Mouse (Mus musculus): ENCODE data around the gene Catsper4.
"Not testable (repeated sequence)": the region's sequence is repeated elsewhere in the genome, so short reads cannot be mapped to it uniquely, and the experiment has no call there.

Catsper4 gene

DNA sequence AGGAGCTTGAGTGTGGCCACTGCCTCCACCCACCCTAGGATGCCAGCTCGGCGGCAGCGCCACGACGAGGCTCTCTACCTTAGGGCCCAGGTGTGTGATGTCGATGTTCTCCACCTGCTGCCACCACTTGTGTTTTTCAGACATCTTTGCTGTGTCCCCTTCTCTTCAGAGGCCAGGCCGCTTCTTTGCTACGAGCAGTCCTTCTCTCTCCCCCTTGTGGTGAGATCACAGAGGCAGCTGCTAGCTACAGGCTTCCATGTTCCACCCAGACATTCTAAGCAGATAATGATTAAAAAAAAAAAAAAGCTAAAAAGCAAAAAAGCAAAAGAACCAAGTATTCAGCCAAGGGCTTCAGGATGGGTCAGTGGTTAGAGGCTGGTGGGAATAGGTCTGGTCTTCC lies at the start of gene Catsper4:
Gene Catsper4 (minus strand): TSS at position 190 of the 400 bp plus-strand sequence.
- DNase-seq (ENCODE audit: low spot score in 2 of 2) = no peak

DNA sequence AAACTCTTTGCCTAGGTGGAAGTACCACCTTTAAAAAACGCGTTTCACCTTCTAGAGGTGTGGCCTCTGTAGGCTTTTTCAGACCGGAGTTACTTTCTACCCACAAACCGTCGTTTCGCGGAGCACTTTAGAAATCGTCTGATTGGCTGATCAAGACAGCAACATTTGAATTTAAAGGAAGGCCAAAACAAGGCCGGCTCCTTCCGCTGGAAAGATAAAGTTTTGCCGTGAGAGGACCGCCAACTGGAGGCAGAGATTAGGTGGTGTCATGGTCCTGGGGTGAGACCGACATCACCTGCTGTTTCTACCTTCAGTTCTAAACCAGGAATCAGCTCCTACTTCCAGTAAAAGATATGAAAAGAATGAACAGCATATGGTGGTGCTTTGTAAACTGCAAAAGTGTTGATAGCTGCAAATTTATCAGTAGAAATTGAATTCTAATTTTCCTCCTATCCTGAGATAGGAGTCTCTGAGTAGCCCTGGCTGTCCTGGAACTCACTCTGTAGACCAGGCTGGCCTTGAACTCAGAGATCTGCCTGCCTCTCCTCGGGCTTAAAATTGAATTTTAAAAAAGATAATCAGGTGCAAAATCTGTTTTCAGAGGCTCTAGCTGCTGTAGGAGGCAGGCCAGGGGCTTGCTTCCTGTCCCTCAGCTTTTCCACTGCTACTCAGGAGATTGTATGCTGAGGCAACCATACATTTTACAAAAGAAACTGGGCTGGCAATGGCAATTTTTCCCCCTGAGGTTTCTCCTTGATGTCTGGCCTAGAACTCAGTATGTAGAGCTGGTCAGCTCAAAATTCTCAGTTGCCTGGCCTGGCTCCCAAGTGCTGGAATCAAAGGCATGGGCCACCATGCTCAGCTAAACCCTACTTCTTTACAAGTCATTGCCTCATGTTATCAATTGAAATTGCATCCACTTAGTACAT lies 46.5 kb upstream of the Catsper4 start:
- peak; percentile 20 to 43 for DNase-seq (ENCODE audit: low spot score in 2 of 2)

DNA sequence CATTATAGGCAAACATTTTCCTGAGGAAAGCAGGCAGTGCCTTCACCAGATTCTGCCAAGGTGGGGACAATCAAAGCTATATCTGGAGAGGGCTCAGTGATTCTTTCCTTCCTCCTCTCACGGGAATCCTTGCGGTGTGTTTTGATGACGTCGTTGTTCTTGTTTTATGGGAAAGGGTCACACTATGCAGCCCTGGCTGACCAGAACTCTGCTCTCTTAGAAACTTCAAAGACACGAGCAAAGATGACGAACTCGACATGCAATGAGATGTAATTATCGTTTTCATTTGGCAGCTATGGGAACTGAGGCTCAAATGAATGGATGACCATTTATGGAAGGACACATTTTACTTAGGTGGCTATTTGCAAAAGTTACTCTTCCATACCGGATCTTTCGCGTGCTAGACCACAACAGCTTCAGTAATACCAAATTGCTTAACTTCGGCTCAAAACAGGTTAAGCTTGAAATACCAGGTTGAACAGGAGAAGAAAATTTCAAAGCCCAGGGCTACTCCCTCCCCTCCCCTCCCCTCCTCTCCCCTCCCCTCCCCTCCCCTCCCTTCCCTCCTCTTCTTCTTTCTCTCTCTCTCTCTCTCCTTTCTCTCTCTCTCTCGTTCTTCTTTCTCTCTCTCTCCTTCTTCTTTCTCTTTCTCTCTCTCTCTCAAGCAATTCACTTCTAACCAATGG lies 45.7 kb upstream of the Catsper4 start:
- DNase-seq (ENCODE audit: low spot score in 2 of 2) = no peak

DNA sequence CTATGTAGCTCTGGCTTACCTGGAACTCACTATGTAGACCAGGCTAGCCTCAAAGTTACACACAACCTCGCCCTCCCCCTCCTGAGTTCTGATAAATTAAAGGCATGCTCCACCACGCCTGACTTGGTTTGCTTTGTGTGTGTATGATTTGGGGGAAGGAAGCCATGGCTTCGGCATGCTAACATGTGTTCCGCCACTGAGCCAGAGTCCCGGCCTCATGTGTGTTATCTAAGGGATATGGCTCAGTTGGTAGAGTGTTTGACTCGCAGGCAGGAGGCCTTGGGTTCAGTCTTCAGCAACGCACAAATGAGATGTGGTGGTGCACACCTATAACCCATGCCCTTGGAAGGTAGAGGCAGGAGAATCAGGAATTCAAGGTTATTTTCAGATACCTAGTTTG lies 44.8 kb upstream of the Catsper4 start:
- DNase-seq (ENCODE audit: low spot score in 2 of 2) = no peak

DNA sequence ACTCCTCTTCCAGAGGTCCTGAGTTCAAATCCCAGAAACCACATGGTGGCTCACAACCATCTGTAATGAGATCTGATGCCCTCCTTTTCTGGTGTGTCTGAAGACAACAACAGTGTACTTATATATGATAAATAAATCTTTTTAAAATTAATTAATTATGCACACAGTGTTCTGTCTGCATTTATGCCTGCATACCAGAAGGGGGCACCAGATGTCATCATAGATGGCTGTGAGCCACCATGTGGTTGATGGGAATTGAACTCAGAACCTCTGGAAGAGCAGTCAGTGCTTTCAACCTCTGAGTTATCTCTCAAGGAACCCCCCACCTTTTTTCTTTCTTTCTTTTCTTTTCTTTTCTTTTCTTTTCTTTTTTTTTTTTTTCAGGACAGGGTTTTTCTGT lies 42.4 kb upstream of the Catsper4 start:
- DNase-seq (ENCODE audit: low spot score in 2 of 2) = not testable (repeated sequence)

DNA sequence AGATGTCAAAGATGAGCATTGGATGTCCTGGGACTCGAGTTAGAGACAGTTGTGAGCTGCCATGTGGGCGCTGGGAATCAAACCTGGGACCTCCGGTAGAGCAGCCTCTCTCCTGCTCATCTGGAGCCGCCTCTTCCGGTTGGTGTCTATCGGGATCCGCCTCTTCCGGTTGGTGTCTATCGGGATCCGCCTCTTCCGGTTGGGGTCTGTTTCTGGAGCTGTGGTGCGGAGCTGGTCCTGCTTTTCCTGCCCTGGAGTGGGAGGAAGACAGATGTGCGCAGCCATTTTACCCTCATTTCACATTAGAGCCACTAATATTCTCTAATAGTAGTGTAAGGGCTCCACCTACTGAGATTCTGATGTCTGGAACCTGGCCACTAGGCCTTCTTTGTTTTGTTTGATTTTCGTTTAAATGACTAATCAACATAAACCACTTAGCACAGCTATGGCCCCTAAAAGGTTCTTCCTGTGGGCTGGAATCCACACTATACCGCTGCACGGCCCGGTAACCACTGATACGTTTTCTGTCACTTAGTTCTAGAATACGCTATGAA lies 41.0 kb upstream of the Catsper4 start:
- no peak for DNase-seq (ENCODE audit: low spot score in 2 of 2)

DNA sequence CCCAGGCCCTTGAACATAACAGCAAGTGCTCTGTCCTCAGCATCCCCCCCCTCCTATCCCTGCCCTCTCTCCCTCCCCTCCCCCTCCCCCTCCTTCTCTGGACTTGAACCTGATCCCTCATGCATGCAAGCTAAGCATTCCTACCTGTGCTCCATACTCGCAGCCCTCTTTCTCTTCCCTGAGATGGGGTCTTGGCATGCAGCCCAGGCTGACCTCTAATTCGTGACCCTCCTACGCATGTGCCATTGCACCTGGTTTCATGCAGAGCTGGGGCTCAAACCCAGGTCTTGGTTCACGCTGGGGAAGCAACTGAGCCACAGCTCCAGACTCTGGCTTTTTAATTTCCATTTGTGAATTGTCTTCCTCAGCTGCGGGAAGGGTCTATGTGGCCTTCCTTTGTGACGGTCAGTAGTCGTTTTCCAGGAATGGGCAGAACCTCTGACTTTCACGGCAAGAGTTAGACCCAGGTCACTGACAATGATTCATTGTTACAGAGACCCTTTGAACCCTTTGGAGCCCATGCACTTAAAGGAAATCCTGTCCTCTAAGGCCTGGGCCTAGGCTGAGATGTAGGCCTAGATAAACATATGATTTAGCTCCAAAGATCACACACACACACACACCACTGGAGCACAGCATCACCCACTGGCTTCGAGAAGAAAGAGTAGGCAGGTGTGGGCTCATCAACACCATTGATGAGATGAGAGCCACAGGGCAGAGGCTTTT lies 38.8 kb upstream of the Catsper4 start:
- DNase-seq (ENCODE audit: low spot score in 2 of 2) = no peak

DNA sequence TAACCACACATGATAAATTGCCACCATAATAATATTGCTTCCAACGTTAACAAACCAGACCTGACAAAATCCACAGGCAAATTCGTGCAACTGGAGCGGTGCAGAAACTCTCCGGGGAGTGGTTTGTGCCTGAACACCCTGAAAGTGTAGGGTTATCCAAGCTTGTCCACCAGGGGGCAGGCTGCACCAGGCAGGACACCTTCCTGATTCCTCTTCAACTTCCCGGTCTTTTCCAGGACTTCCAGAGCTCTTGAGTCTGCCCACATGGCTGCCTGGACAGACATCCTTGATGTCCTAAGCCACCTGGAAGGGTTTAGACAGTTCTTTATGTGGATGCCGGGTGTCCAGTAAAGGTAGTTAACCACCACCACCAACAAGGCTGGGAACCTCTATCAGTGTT lies 36.0 kb upstream of the Catsper4 start:
- peak in 1 of 2 experiments; percentile 41 for DNase-seq (ENCODE audit: low spot score in 2 of 2)

DNA sequence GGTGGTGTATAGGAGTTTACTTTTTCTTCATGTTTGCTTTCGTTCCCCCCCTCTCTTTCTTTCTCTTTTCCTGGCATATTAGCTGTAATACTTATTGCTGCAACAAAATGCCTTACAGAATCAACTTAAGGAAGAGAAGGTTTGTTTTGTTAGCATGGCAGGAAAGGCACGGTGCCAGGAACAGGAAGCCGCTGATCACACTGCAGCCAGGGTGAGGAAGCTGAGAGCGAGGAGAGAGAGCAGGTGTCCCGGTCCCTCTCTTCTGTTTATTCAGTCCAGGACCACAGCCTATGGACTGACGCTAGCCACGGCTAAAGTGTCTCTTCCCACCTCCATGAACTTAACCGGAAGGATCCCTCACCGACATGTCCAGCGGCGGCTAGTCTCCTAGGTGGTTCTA lies 31.2 kb upstream of the Catsper4 start:
- DNase-seq (ENCODE audit: low spot score in 2 of 2) = no peak

DNA sequence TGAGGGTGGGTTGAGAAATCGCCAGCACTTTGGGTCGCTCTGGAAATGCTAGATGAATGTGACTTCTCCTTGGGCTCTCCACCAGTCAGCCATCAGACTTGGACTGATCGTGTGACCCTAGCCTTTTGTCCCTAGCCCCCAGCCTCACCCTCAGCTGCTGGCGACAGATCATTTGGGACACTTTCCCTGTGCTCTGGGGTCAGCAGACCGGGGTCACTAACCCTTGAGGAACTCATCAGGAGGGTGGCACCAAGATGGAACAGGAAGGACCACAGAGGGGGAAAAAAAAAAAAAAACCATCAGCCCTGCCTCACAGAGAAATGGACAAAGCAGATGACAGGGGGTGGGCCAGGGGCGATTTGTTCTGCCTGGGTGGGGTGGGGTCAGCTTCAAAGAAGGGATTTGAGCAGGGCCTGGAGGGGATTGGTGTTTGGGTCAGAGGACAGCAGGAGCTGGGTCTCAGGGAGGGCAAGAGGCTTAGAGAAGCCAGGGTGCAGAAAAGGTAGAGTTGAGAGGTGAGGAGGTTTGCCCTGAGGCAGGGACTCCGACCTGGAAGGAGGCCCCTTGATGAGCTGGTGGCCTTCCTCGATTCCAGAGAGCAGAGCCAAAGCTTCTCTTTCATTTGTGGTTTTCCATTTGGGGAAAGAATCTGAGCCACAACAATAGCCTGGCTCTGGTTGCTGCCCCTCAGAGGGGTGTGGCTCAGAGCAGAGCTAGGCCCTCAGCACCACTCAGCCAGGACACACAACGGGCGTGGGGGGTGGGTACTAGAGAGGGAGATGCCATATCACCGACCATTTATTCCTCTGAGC lies 30.2 kb upstream of the Catsper4 start:
- no peak for DNase-seq (ENCODE audit: low spot score in 2 of 2)

DNA sequence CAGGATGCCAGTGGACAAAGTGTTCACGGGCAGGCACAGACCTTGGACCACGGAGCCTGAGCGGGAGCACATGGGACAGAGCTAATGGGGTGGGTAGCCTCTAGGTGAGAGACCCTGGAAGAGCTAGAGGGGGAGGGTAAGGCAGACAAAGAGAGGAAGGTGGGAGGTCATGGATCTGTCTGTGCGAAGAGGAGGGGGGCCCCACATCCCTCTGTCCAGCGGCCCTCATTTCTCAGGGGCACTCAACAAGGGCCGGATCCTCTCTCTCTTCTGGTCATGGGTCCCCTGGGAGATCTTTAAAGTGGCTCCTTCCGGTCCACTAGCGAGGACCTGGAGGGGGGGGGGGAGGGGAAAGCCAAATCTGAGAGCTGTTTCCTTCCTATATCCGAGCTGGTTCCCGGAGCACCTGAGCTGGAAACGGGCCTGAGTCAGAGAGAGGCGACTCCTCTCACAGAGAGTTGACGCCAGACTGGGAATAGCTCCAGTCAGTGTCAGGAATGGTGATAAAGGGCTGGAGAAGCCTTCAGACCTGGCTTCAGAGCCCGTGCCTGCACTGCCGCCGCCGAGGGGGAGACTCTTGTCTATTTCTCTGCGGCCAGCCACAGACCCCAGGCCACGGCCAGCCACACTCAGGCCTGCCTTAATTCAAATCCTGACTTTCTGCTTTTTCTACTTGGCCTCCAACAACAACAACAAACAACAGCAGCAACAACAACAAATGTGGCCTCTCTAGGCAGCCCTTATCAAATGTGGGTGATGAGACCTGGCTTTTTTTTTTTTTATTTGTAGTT lies 29.4 kb upstream of the Catsper4 start:
- no peak for DNase-seq (ENCODE audit: low spot score in 2 of 2)

DNA sequence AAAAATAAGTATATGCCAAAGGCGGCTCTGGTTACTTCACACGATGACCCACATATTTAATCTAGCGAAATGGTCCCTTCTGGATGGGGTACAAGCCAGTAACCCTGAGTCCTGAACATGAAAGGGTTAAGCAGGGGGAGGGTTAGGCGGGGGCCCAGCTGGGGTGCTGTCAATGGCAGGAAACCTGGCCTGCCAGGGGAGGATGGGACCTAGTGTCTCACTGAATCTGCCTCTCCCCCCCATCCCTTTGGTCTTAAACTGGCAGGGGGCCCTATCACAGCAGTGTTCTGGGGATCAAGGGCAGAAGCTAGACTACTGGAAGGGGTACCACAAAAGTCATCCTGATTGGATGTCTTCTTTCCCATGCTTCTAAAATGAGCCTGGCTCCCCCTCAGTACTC lies 28.7 kb upstream of the Catsper4 start:
- DNase-seq (ENCODE audit: low spot score in 2 of 2) = no peak

DNA sequence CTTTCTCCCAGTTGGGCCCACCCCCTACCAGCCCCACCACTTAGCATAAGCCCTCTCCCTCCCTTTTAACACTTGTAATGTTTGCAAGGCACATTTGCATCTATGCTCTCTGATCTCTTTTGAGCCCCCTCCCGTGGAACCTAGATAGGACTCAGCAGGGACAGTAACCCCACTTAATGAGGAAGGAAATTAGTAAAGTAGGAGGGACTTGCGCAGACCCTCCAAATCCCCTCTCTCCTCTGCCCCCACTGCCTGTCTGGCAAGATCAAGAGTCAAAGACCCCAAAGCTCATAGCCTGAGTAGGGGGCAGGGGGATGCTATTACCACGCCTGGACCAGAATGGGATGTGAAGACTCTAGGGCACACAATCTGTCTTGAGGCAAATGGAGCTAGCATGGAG lies 27.7 kb upstream of the Catsper4 start:
- DNase-seq (ENCODE audit: low spot score in 2 of 2) = no peak

DNA sequence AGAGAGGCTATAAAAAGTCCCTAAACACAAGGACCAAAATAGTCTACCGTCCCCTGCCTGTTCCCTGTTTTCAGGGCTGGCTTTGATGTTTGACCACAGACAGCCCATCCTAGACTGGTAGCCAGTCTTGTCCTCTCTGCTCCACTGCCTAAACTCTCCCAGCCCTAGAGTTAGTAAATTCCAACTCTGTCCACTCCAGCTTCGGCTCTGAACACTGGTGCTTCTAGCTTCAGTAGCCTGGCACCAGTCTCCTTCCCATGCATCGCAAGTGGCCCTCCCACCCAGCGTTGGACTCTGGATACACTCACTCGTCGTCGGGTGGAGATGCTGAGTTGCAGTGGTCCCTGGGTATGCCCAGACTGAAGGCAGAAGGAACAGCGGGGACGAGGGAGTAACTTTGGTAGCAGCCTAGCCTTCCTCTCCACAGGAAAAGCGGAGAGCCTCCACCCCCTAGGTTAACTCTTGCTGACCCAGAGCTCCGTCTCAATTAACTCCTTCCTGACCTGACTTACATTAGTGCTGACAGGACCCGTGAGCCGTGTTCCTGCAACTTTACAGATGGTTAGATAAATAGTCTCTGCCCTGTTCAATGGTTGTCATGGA lies 26.6 kb upstream of the Catsper4 start, which contains the start of gene Grrp1:
Gene Grrp1 (minus strand): TSS at position 385 of the 603 bp plus-strand sequence.
- DNase-seq (ENCODE audit: low spot score in 2 of 2) = no peak

DNA sequence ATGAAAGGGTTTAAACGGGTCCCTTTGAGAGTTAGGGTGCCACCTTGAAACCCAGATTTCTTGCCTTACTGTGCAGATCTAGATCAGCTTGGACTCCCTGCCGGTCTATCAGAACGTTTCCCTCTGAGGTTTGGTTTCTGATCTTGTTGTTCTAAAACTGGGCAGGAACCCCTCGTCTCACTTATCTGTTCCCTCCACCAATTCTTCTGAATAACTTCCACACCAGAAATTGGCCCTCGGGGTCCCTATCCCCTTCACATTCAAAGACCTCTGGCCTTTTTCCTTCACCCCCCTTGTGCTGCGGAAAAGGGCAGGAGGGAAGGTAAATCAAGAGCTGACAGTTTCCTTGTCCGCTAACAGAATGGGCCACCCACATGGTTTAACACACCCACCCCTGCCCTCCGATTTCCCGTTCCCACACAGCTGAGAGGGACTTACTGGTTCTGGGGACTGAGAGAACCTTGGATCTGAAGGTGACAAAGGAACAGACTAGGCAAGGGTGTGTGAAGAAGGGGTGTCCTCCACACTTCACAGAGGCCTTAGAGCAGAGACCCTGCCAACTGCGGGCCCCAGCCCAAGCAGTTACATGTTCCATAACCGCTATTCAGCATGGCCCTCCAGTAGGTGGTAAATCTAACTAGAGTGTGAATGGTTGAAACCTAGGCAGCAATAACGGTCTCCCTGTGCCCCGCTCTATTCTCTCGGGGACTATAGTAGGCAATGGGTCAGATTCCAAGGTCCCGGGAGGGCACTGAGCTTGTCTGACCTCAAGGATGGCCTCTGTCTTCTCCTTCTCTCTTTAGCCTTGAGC lies 25.9 kb upstream of the Catsper4 start:
- no peak for DNase-seq (ENCODE audit: low spot score in 2 of 2)

DNA sequence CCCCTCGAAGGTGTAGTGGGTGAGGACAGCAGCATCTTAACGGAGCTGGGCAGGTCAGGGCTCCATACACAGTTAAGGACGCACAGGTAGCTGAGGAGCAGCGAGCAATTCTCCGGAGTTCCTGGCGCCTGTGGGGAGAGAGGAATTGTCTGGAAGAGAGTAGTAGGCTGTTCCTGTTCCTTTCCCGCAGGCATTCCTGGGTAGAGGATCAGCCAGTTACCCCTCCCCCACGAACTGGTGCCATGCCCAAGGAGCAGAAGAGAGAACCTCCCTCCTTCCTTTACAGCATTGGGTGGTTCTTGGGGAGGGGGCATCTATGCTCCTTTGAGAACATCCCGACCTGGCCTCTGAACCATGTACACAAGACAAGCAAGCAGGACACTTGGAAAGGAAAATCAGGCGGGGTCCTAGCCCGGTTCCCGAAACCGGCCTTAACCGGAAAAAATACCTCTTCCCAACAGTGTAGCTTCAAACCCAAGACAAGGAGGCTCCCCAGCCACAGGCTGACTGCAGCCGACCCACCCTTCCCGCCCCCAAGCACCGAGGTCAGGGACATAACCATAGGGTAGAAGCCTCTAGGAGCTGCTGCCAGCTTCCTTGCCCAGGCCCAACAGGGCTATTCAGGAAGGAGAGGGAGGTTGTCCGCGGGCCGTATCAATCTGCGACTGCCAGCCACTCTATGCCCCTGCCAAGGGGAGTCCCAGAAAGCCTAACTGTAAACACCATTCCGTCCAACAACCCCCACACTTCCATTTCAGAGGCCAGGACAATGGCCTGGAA lies 25.1 kb upstream of the Catsper4 start:
- DNase-seq (ENCODE audit: low spot score in 2 of 2) = no peak

DNA sequence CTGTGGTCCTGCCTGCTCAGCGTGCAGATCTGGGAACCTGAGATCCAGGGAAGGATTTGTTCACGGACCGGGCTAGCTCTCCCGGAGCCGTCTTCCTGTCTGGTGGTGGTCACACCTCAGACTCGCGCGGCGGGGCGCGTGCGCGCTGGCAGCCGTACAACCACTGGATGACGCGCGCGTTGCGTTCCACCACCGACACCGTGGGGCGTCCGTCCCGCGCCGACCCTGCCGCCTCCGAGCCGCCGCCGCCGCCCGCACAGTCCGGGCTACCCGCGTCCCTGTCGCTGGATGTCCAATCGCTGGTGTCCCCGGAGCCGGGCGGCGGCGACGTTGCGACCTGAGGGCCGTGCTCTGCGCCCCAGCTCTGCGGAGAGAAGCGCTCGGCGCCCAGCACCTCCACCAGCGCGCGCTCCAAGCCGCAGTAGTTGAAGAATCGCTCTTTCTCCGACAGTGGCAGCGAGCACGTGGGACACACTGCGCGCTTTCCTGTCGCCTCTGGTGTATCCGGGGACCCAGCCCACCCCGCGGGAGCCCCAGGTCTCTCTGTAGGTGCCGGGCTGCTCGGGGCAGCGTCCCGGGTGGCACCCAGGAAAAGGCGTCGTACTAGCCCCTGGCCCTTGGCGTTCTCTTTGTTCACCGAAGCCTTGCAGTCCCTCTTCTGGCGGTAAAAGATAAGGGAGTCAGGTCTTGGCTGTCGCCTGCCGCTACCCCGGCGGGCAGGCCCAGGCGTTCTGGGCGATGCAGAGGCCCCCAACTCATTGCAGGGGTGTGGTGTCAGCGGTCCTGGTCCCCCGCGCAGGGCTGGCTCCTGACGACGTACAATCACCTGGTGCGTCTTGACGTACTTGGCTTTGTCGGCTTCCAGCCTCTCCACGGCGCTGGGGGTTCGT lies 24.3 kb upstream of the Catsper4 start:
- DNase-seq (ENCODE audit: low spot score in 2 of 2) = no peak

All from spleen, postnatal 14 days (tissue).